Mouse (Mus musculus) left cerebral cortex, postnatal 10 days (tissue): ENCODE data around the gene Slc48a1. TPM values are rescaled to one million over a fixed set of nuclear protein-coding genes. Genes with fewer than 3 reads are reported as not detected.
A peak's percentile ranks its signal among the peaks of the same experiment; 100 is the strongest.

Experiments used
- DNase-seq, 2 experiments: peaks; one replicate each; pipeline ENCODE4 v3.0.0; 2021 to 2022; ENCODE audit warnings: low spot score in 2 of 2, mixed read lengths in 1 of 2; ENCODE audit errors: extremely low spot score in 1 of 2
- intact Hi-C: fragments of 180-260 bp; cut with DNase I; formaldehyde crosslinking; loops from one replicate; pipeline ENCODE4 v1.15.1; 2025
- total RNA-seq, 2 experiments: library from RNA; stranded (reverse); gene quantifications; 2 replicates each; pipeline ENCODE4 v1.2.3; 2021

Slc48a1 gene
- total RNA-seq, 2 experiments from 2014 or later = 122 to 127 TPM

- DNase-seq = peak in 1 of 2 experiments; percentile 91
- intact Hi-C loops = no loop called here
Observed at GRCm38 (mm10) chr15:97773108-97773507, 5.2 kb upstream of the Slc48a1 start.

GRCm38 (mm10) chr15:97773961-97774370 is 4.4 kb upstream of the Slc48a1 start:
- DNase-seq = no peak
- intact Hi-C loops = no loop called here

GRCm38 (mm10) chr15:97776514-97776913 is 1.8 kb upstream of the Slc48a1 start:
- DNase-seq = peak in 1 of 2 experiments; percentile 82
- intact Hi-C loops = loop anchor here (2.0 kb wide), 1 partner anchor 58 kb away; no protein-coding TSS in a partner anchor

- intact Hi-C loops = loop anchor here (2.0 kb wide), 1 partner anchor 58 kb away; no protein-coding TSS in a partner anchor
Observed at GRCm38 (mm10) chr15:97776919-97777318, 1.4 kb upstream of the Slc48a1 start.

GRCm38 (mm10) chr15:97779576-97779975 is 1.3 kb downstream of the Slc48a1 start:
- intact Hi-C loops = no loop called here
- DNase-seq = no peak

More at GRCm38 (mm10) chr15:97776919-97777318, 1.4 kb upstream of the Slc48a1 start:
- DNase-seq = no peak

GRCm38 (mm10) chr15:97780611-97781031 is 2.3 kb downstream of the Slc48a1 start:
- no peak for DNase-seq
- intact Hi-C loops = loop anchor here (5.0 kb wide), 1 partner anchor 172 kb away; no protein-coding TSS in a partner anchor

GRCm38 (mm10) chr15:97781961-97782748 is 3.8 kb downstream of the Slc48a1 start:
- intact Hi-C loops = loop anchor here (5.0 kb wide), 1 partner anchor 170 kb away; no protein-coding TSS in a partner anchor
- peak in 1 of 2 experiments; percentile 62 for DNase-seq

- intact Hi-C loops = loop anchor here (5.0 kb wide), 1 partner anchor 170 kb away; no protein-coding TSS in a partner anchor
- peak in 1 of 2 experiments; percentile 89 for DNase-seq
Observed at GRCm38 (mm10) chr15:97782749-97783105, 4.4 kb downstream of the Slc48a1 start.

GRCm38 (mm10) chr15:97784092-97784559 is 5.8 kb downstream of the Slc48a1 start:
- intact Hi-C loops = loop anchor here (5.0 kb wide), 1 partner anchor 168 kb away; no protein-coding TSS in a partner anchor
- peak; percentile 73 to 95 for DNase-seq

GRCm38 (mm10) chr15:97784561-97785161 is 6.3 kb downstream of the Slc48a1 start:
- no peak for DNase-seq
- intact Hi-C loops = loop anchor here (5.0 kb wide), 1 partner anchor 168 kb away; no protein-coding TSS in a partner anchor

GRCm38 (mm10) chr15:97785731-97786411 is 7.6 kb downstream of the Slc48a1 start:
- intact Hi-C loops = no loop called here
- no peak for DNase-seq

GRCm38 (mm10) chr15:97786412-97787112 is 8.2 kb downstream of the Slc48a1 start:
- intact Hi-C loops = no loop called here
- DNase-seq = no peak

- intact Hi-C loops = no loop called here
- DNase-seq = no peak
Observed at GRCm38 (mm10) chr15:97787148-97787798, 9.0 kb downstream of the Slc48a1 start.

GRCm38 (mm10) chr15:97787799-97788667 is 9.7 kb downstream of the Slc48a1 start:
- intact Hi-C loops = no loop called here
- no peak for DNase-seq

- intact Hi-C loops = no loop called here
Observed at GRCm38 (mm10) chr15:97788821-97789220, 10.5 kb downstream of the Slc48a1 start.

GRCm38 (mm10) chr15:97789761-97790505 is 11.6 kb downstream of the Slc48a1 start:
- peak in 1 of 2 experiments; percentile 75 for DNase-seq
- intact Hi-C loops = loop anchor here (5.0 kb wide), 1 partner anchor 57 kb away; no protein-coding TSS in a partner anchor

More at GRCm38 (mm10) chr15:97788821-97789220, 10.5 kb downstream of the Slc48a1 start:
- peak in 1 of 2 experiments; percentile 62 for DNase-seq
